Mouse (Mus musculus): Measurements from ENCODE around the gene Gm14409.
"Not testable (repeated sequence)": the region's sequence is repeated elsewhere in the genome, so short reads cannot be mapped to it uniquely, and the experiment has no call there.

The Gm14409 gene

GRCm38 (mm10) chr2:177266936-177267335 is at the start of gene Gm14409:
Gene Gm14409, minus strand, starts transcription at chr2:177267036.
- not testable (repeated sequence) for DNase-seq (ENCODE audit: low read depth, low spot score)

- DNase-seq (ENCODE audit: low read depth, low spot score) = not testable (repeated sequence)
Observed at GRCm38 (mm10) chr2:177309627-177310026, 42.8 kb upstream of the Gm14409 start.

GRCm38 (mm10) chr2:177304980-177305379 is 38.1 kb upstream of the Gm14409 start:
- DNase-seq (ENCODE audit: low read depth, low spot score) = not testable (repeated sequence)

GRCm38 (mm10) chr2:177283701-177284100 is 16.9 kb upstream of the Gm14409 start:
- DNase-seq (ENCODE audit: low read depth, low spot score) = not testable (repeated sequence)

- not testable (repeated sequence) for DNase-seq (ENCODE audit: low read depth, low spot score)
Observed at GRCm38 (mm10) chr2:177277754-177278153, 10.9 kb upstream of the Gm14409 start.

GRCm38 (mm10) chr2:177272237-177272636 is 5.4 kb upstream of the Gm14409 start:
- peak; percentile 50 for DNase-seq (ENCODE audit: low read depth, low spot score)

- DNase-seq (ENCODE audit: low read depth, low spot score) = not testable (repeated sequence)
Observed at GRCm38 (mm10) chr2:177247449-177247848, 19.4 kb downstream of the Gm14409 start.

- DNase-seq (ENCODE audit: low read depth, low spot score) = peak; percentile 21
Observed at GRCm38 (mm10) chr2:177230461-177230860, 36.4 kb downstream of the Gm14409 start.

All from 3T3-L1 (cell line).